Mouse (Mus musculus): ENCODE results near the gene Pdlim3. TPM values are rescaled to one million over a fixed set of nuclear protein-coding genes. Genes with fewer than 3 reads are reported as not detected.

Gene Pdlim3
- total RNA-seq, 2 experiments from 2014 or later: 516 to 675 TPM

DNA sequence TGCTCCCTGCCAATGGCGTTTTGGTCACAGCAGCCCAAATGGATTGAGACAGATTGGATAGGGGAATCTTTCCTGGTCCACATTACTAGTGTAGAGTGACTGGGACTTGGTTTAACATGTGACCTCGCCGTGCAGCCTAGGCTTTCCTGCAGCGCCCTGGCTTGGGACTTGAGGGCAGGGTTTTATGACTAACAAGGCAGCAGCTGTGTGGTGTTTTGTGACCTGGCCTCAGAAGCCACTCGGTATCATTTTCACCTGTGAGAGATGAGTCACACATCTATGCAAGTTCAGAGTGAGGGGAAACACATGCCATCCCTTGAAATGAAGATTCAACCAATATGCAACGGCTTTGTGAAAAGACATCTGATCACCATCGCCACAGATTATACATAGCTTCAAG lies 7.6 kb upstream of the Pdlim3 start:
- DNase-seq: peak; percentile 81
- no peak for TF ChIP-seq CTCF (IDR thresholded peaks at IDR 0.05)
- Histone ChIP-seq H3K27ac (peak overlapping the region; percentile 87), H3K4me3 (no peak overlapping the region)
- intact Hi-C loops (cut with DNase I): no loop called here

DNA sequence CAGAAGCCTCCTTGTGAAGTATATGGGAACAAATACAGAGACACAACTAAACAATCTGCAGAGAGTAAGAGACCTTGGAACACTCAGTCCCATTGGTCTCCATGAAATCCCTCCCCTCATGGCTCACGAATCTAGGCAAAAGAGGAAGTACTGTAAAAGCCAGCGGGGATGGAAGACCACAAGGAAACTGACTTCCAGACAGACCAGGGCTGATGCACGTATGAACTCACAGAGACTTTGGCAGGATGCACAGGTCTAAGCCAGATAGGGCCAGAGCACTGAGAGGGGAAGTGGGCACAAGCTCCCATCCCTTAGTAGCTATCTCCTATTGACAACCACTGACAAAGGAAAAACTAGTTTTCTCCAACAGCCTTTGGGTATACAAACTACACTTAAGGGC lies 4.8 kb upstream of the Pdlim3 start:
- no peak for TF ChIP-seq CTCF (IDR thresholded peaks at IDR 0.05)
- intact Hi-C loops (cut with DNase I): no loop called here
- no peak for DNase-seq
- Histone ChIP-seq H3K27ac (no peak overlapping the region), H3K4me3 (no peak overlapping the region)

DNA sequence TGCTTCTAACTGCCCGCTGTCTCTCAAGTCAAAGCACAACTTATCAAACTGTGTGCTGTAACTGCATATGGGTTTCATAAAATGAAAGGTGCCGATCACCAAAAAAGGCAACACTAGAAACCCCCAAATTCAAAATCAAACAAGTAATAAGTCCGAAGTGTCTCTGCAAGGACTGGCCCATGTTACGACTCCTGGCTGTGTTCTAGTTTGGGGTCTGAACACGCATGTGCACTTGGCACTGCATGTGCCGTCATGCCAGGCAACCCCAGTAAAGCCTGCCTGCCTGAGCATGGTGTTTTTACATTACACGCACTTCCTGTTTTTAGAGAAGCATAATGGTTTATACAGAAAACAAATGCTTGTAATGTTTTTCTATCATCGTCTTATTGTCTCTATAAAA lies 3.5 kb upstream of the Pdlim3 start:
- Histone ChIP-seq H3K4me3 (no peak overlapping the region), H3K27ac (no peak overlapping the region)
- no peak for TF ChIP-seq CTCF (IDR thresholded peaks at IDR 0.05)
- DNase-seq: no peak
- intact Hi-C loops (cut with DNase I): no loop called here

DNA sequence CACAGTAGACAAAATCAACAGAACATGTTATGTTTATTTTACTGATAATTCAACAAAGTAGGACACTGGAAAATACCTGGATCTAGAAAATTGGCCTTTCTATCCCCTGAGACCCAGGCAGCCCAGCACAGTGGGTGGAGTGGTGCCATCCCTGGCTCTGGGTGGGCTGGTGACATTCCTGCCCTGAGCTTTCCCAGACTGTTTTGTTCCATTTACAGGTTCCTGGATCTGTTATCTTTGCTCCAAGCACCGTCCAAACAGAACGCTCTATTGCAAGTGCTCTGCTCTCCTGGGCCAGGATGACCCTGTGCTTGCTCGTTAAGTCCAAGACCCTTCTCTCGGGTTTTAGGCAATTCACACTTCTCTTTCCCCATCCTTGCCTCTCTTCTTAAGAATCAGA lies 1.5 kb upstream of the Pdlim3 start:
- TF ChIP-seq CTCF (IDR thresholded peaks at IDR 0.05): no peak
- no peak overlapping the region for H3K27ac ChIP-seq
- no peak for DNase-seq
- H3K4me3 ChIP-seq: no peak overlapping the region
- intact Hi-C loops (cut with DNase I): loop anchor here (2.0 kb wide), 1 partner anchor 53 kb away; no protein-coding TSS in a partner anchor

DNA sequence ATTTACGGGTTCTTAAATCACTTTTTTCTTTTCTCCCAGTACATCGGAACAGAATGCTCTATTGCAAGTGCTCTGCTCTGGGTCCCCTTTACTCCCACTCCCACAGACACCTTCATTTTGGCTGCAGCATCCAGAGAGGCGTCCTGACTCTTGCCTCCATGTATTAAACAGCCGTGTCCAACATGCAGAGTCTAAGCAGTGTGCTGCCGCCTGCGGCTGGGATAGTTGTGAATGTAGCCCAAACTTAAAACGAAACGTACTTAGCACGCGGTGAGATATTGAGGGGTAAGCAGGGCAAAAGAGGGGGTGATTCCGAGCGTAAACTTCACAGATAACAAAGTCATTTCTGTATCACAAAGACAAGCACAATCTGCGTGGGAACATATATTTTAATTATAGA lies 709 bp upstream of the Pdlim3 start:
- peak overlapping the region; percentile 97 for H3K27ac ChIP-seq
- intact Hi-C loops (cut with DNase I): loop anchor here (2.0 kb wide), 1 partner anchor 54 kb away; no protein-coding TSS in a partner anchor
- DNase-seq: no peak
- H3K4me3 ChIP-seq: peak overlapping the region; percentile 86
- TF ChIP-seq CTCF (IDR thresholded peaks at IDR 0.05): peak; percentile 28; the same call in 1 of the 2 replicates

DNA sequence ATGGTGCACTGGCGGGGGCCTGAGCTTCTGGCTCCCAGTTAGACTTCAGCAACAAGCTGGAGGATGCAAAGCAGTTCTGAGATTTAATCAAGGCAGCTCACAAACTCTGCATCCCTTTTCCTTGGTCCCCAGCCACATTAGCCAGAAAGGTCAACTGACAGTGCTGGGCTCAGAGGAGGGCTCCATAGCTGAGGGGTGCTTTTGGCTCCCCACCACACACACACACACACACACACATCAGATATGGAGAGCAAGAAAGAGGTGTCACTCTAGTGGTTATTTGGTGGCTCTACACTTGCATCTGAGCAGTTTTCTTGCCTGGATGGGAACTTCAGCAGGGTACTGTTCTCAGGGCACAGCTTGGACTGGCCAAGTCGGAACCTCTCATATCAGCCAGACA lies 514 bp downstream of the Pdlim3 start:
- TF ChIP-seq CTCF (IDR thresholded peaks at IDR 0.05): peak; percentile 60
- Histone ChIP-seq H3K4me3 (peak overlapping the region; percentile 86), H3K27ac (peak overlapping the region; percentile 97)
- DNase-seq: peak; percentile 69
- intact Hi-C loops (cut with DNase I): loop anchor here (2.0 kb wide), 1 partner anchor 55 kb away; no protein-coding TSS in a partner anchor

DNA sequence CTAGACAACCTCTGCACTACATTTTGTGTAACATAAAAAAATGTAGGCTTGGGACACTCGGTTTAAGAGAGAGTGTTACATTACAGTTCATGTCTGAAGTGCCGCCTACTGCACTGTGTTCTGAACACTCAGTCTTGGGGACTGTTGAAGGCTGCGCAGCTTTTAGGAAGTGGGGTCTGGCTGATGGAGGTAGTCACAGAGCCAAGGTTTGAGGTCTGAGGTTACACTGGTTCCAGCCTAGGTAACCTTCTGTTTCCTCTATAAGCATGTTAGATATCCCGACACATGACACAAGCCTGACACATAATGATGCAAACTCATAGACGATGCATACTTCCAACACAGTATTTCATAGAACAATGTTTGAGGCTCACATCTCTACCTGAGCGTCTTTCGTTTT lies 4.5 kb downstream of the Pdlim3 start:
- no peak for TF ChIP-seq CTCF (IDR thresholded peaks at IDR 0.05)
- H3K4me3 ChIP-seq: peak overlapping the region; percentile 86
- intact Hi-C loops (cut with DNase I): no loop called here

DNA sequence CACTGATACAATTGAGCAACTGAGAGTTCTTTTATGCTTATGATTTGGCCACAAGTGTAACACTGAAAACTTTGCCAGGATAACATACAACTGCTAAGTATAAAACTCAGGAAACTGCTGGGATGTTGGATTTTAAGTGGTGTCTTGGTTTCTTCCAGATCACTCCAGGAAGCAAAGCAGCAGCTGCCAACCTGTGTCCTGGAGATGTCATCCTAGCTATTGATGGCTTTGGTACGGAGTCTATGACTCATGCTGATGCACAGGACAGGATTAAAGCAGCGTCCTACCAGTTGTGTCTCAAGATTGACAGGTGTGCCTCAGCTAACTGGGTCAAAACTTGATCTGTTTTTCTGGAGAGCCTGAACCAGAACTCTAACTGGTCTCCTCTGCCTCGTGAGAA lies 11.3 kb downstream of the Pdlim3 start:
- intact Hi-C loops (cut with DNase I): no loop called here
- Histone ChIP-seq H3K4me3 (no peak overlapping the region), H3K27ac (peak overlapping the region; percentile 72)
- DNase-seq: peak; percentile 53
- TF ChIP-seq CTCF (IDR thresholded peaks at IDR 0.05): no peak

More for the DNA sequence above, 4.5 kb downstream of the Pdlim3 start:
- no peak for DNase-seq
- peak overlapping the region; percentile 97 for H3K27ac ChIP-seq

DNA sequence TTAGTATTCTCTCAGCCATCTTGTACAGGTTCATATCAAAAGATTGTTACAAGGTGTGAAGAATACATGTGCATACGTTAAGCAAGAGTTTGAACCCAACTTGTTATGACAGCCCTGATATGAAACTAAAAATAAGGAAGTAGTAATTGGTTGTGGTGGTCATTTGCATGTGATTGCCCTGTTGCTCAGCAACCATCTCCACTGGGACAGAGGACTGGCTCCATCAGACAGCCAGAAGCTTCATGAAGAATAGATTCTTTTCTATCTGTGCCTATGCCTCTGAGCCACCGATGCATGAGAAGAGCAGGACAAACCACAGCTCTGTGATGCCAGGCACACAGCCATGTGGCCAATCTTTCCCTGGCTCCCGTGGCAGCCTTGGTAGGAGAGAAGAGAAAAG lies 14.5 kb downstream of the Pdlim3 start:
- intact Hi-C loops (cut with DNase I): no loop called here
- Histone ChIP-seq H3K27ac (peak overlapping the region; percentile 56; the same call in 1 of the 2 replicates), H3K4me3 (no peak overlapping the region)
- no peak for DNase-seq
- no peak for TF ChIP-seq CTCF (IDR thresholded peaks at IDR 0.05)

DNA sequence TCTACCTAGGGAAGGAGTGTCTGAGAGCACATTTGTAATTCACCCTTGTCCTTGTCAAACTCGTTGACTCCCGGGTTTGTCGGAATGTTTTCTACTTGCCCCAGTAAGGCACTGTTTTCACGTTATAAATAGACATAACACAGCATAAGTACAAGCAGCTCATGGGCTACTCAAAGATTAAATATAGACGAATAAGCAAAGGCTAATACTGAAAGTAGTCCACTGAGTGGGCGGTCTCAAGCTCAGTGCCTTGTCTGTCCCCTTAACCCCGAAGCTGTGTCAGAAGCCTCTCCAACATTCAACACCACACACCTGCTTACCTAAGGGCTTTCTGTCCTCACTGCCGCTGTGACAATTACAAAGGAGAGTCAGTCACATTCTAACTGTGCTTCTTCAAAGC lies 16.4 kb downstream of the Pdlim3 start:
- DNase-seq: no peak
- intact Hi-C loops (cut with DNase I): no loop called here
- Histone ChIP-seq H3K4me3 (no peak overlapping the region), H3K27ac (peak overlapping the region; percentile 68)
- no peak for TF ChIP-seq CTCF (IDR thresholded peaks at IDR 0.05)

DNA sequence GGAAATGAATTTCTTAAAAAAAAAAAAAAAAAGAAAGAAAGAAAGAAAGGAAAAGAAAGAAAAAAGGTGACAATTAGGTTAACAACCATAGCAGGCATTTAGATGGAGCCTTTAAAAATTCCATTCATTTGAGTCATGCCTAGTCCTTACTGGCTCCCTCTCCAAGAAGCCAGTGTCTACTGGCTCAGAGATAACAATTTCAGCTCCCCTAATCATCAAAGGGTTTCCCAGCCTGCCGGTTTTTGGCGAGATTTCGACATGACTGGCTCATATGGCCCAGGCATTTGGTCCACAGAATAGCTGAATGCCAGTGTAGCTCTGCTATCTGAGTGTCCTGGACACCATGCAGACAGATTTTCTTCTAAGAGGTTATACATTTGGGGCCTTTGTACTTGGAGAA lies 18.4 kb downstream of the Pdlim3 start:
- DNase-seq: no peak
- TF ChIP-seq CTCF (IDR thresholded peaks at IDR 0.05): no peak
- intact Hi-C loops (cut with DNase I): no loop called here
- peak overlapping the region; percentile 58 for H3K27ac ChIP-seq
- no peak overlapping the region for H3K4me3 ChIP-seq

DNA sequence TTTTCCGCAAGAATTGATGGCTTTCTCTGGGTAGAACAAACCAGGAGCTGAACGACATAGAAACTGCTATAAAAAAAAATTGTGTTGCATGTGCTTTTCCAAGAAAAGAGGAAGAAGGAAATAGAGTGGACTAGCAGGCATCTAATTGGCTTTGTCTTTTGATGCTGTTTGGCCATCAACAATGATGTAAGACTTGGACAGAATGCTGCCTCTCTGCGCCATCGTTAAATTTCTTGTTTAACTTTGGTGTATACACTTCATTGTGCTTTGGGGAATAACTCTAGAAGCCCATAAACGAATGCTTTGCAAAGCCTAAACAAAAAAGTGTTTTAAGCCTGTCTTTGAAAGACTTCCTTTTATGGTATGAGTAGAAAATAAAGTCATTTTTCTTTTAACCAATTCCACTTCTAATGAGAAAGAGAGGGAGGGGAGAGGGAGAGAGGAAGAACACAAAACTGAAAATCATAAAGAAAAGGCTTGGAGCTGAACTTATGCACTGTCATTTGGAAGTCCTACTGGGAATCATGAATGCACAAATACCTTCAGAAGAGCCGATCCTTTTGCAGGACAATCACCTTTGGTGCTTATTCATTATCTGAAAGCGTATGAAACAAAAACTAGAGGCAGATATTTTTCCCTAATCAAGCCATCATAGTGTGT lies 20.5 kb downstream of the Pdlim3 start:
- intact Hi-C loops (cut with DNase I): no loop called here
- no peak for DNase-seq
- TF ChIP-seq CTCF (IDR thresholded peaks at IDR 0.05): no peak
- Histone ChIP-seq H3K27ac (no peak overlapping the region), H3K4me3 (no peak overlapping the region)

DNA sequence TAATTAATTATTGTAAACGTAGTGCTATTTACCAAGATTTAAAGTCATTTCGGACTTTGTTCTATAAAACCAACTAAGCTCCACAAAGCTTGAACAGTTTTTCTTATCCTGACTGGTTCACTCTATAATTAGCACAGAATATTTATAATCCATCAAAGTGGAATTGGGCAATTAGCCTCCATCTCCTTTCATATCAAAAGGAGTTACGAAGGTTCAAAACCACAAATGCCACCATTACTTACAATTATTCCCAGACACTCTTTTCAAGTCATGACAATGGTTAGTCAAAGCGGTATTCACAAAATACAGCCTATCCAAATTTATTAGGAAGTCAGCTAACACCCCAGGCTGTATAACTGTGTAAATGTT lies 21.0 kb downstream of the Pdlim3 start:
- Histone ChIP-seq H3K27ac (no peak overlapping the region), H3K4me3 (no peak overlapping the region)
- no peak for DNase-seq
- TF ChIP-seq CTCF (IDR thresholded peaks at IDR 0.05): no peak
- intact Hi-C loops (cut with DNase I): no loop called here

DNA sequence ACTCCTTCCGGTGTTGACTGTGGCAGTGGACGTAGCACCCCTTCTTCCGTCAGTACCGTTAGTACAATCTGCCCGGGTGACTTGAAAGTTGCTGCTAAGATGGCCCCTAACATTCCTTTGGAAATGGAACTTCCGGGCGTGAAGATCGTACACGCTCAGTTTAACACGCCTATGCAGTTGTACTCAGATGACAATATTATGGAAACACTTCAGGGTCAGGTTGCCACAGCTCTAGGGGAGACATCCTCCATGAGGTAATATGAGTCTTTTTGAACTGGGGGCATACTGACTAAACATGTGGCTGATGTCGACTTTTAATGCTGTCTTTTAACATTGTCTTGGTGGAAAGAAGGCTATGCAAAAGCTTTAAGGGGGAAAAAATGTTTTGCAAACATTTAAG lies 28.4 kb downstream of the Pdlim3 start:
- no peak for DNase-seq
- intact Hi-C loops (cut with DNase I): no loop called here
- peak overlapping the region; percentile 44 for H3K27ac ChIP-seq
- no peak overlapping the region for H3K4me3 ChIP-seq
- no peak for TF ChIP-seq CTCF (IDR thresholded peaks at IDR 0.05)

Measured in gastrocnemius, adult 2 months (tissue).